Mouse (Mus musculus): ENCODE results near the gene Fcrl1. TPM values are rescaled to one million over a fixed set of nuclear protein-coding genes. Genes with fewer than 3 reads are reported as not detected.
A peak's percentile ranks its signal among the peaks of the same experiment; 100 is the strongest.
"Not testable (repeated sequence)": the region's sequence is repeated elsewhere in the genome, so short reads cannot be mapped to it uniquely, and the experiment has no call there.

Fcrl1 gene
- polyA plus RNA-seq, 1 experiment from 2014 or later = 0.20 TPM

DNA sequence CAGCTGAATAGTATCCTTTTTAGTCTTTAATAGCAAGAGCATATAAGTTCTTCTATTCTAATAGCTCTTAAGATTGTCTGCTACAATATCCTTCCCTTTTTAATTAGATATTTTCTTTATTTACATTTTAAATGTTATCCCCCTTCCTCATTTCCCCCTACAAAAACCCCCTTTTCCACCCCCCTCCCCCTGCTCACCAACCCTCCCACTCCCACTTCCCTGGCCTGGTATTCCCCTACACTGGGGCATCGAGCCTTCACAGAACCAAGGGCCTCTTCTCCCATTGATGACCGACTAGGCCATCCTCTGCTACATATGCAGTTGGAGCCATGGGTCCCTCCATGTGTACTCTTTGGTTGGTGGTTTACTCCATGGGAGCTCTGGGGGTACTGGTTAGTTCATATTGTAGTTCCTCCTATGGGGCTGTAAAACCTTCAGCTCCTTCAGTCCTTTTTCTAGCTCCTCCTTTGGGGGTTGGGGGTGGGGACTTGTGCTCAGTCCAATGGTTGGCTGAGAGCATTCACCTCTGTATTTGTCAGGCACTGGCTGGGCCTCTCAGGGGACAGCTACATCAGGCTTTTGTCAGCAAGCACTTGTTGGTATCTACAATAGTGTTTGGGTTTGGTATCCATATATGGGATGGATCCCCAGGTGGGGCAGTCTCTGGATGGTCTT, 3.6 kb downstream of the Fcrl1 start:
- not testable (repeated sequence) for H3K9ac ChIP-seq; H3K27ac ChIP-seq; H3K36me3 ChIP-seq; ATAC-seq (replicated peaks; ENCODE audit: insufficient number of reproducible peaks, insufficient read depth, low FRiP score, low read depth); H3K9me3 ChIP-seq (replicated peaks); H3K4me2 ChIP-seq; H3K4me1 ChIP-seq (replicated peaks); H3K4me3 ChIP-seq; H3K27me3 ChIP-seq
- 83% methylated on average over 2 of the region's 2 CpGs for WGBS

DNA sequence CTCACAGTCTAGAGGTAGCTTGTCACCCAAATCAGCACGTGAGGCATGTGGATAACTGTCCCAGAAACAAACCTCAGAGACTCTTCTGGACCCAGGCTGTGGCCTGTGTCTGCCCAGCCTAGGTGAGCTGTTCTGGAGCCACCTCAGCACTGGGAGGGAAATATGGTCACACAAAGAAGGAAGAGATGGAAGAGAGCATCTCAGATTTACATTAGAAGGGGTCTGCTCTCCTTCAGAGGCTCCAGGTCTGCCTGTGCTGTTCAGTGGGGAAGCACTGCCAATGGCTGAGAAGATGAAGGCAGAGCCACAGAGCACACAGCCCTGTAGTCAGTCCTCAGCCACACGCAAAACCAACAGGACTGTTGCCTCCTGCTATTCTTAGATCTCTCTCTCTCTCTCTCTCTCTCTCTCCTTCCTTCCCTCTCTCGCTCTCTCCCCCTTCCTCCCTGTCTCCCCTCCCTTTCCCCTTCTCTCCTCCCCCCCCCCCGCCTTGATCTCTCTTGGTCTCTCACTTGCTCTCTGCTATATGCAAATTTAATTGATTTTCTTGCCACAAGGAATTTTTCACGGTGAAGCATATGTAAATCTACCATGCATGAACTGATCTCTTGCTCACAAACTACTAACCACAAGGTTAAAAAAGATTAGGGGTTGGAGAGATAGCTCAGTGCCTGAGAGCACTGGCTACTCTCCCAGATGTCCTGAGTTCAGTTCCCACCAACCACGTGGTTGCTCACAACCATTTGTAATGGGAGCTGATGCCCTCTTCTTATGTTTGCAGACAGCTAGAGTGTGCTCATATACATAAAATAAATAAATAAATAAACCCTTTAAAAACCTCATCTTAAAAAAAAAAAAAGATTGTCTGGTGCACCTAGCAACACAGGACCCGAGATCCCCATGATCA, 5.9 kb downstream of the Fcrl1 start:
- Histone ChIP-seq H3K4me1 (replicated peaks) (0 out of 2 replicates have a peak, but pooled peaks cover 2% of the 10 kb centered on the region), H3K4me3 (no peak overlapping the region), H3K36me3 (no peaks in the 10 kb centered on the region), H3K27me3 (no peaks in the 10 kb centered on the region), H3K4me2 (no peak overlapping the region), H3K27ac (no peak overlapping the region), H3K9me3 (replicated peaks) (no peaks in the 10 kb centered on the region), H3K9ac (no peak overlapping the region)
- no peak for ATAC-seq (replicated peaks; ENCODE audit: insufficient number of reproducible peaks, insufficient read depth, low FRiP score, low read depth)
- 49% methylated on average over 7 of the region's 7 CpGs for WGBS

DNA sequence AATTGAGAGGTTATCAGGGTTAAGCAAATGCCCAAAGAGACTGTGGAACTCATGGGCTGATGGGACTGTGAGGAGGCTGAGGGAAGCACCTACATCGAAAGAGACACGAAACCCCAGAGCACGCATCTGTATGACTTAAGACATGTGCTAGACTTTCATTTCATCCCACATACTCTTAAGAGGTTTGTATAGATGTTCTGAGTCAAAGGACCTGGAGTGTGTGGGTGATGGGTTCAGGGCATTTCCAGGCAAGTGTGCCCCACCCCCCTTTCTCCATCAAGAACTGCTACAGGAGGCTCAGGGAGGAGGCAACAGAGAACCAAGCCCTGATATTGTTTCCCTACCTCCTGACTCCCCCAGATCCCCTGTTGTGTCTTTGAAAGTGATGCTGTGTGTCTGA, 7.1 kb downstream of the Fcrl1 start:
- Histone ChIP-seq H3K4me1 (replicated peaks) (no peaks in the 10 kb centered on the region), H3K36me3 (no peaks in the 10 kb centered on the region), H3K27ac (no peak overlapping the region), H3K27me3 (no peaks in the 10 kb centered on the region), H3K4me3 (no peak overlapping the region), H3K4me2 (no peak overlapping the region), H3K9me3 (replicated peaks) (no peaks in the 10 kb centered on the region), H3K9ac (no peak overlapping the region)
- no peak for ATAC-seq (replicated peaks; ENCODE audit: insufficient number of reproducible peaks, insufficient read depth, low FRiP score, low read depth)
- 92% methylated on average over 3 of the region's 3 CpGs for WGBS

DNA sequence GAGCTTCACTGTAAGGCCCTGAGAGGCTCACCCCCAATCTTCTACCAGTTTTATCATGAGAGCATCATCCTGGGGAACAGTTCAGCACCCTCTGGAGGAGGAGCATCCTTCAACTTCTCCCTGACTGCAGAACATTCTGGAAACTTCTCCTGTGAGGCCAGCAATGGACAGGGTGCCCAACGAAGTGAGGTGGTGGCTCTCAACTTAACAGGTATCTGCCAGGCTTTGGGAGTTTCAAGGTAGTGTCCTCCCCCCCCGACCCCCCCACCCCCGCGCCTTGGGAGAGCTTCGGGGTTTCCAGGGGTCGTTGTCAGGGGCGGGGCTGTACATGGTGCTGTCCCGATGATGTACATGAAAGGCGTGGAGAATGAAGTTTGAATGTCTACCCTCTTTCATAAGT, 8.9 kb downstream of the Fcrl1 start:
- H3K9ac ChIP-seq = no peak overlapping the region
- H3K4me3 ChIP-seq = no peak overlapping the region
- no peaks in the 10 kb centered on the region for H3K9me3 ChIP-seq (replicated peaks)
- H3K27me3 ChIP-seq = no peaks in the 10 kb centered on the region
- H3K4me1 ChIP-seq (replicated peaks) = no peaks in the 10 kb centered on the region
- WGBS = 82% methylated on average over 9 of the region's 9 CpGs
- no peaks in the 10 kb centered on the region for H3K36me3 ChIP-seq
- ATAC-seq (replicated peaks; ENCODE audit: insufficient number of reproducible peaks, insufficient read depth, low FRiP score, low read depth) = no peak
- no peak overlapping the region for H3K27ac ChIP-seq
- no peak overlapping the region for H3K4me2 ChIP-seq

DNA sequence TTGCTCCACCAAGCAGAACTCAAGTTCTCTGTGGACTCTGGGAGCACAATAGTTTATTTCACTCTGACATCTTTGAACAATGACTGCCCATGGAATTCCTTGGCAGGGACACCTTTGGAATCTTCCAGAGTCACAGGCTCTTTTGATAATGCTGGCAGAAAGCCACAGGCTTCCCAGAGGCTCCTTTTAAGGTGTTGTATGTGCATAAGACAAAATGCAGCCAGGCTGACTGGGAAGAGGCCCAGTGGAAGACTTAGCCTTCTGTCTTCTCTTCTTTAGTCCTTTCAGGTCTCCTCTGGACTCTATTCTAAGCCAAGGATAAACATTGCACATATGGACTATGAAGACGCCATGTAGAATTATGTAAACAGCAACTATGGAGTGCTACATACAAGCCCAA, 14.7 kb downstream of the Fcrl1 start:
- Histone ChIP-seq H3K4me2 (no peak overlapping the region), H3K9me3 (replicated peaks) (no peaks in the 10 kb centered on the region), H3K36me3 (no peaks in the 10 kb centered on the region), H3K27ac (peak overlapping the region; percentile 52), H3K27me3 (no peaks in the 10 kb centered on the region), H3K9ac (no peak overlapping the region), H3K4me1 (replicated peaks) (peaks cover 6% of the 10 kb centered on the region), H3K4me3 (no peak overlapping the region)
- 64% methylated on average over 1 of the region's 1 CpGs for WGBS
- ATAC-seq (replicated peaks; ENCODE audit: insufficient number of reproducible peaks, insufficient read depth, low FRiP score, low read depth) = no peak; the same call in 1 of the 2 replicates

DNA sequence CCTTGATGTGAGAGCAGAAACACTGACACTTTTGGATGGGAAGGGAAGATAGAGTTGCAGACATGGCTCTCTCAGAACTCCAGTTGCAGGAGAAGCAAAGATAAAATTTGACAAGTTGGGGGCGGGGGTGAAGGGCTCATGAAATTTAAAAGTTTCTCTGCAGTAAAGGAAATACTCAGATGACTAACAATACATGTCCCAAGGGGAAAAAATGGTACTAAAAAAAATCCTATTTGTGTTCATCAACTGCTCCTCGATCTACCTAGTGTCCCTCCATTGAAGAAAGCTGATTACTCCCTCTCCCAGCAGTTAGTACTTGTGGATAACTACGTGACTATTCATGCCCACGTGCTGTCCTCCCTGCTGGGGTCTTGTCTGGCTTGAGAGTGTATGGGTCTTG, 22.6 kb downstream of the Fcrl1 start:
- no peaks in the 10 kb centered on the region for H3K9me3 ChIP-seq (replicated peaks)
- H3K4me3 ChIP-seq = no peak overlapping the region
- no peaks in the 10 kb centered on the region for H3K27me3 ChIP-seq
- no peak overlapping the region for H3K4me2 ChIP-seq
- no peak overlapping the region for H3K27ac ChIP-seq
- H3K36me3 ChIP-seq = no peaks in the 10 kb centered on the region
- ATAC-seq (replicated peaks; ENCODE audit: insufficient number of reproducible peaks, insufficient read depth, low FRiP score, low read depth) = no peak
- WGBS = 53% methylated on average over 4 of the region's 4 CpGs
- H3K9ac ChIP-seq = no peak overlapping the region
- H3K4me1 ChIP-seq (replicated peaks) = no peaks in the 10 kb centered on the region

DNA sequence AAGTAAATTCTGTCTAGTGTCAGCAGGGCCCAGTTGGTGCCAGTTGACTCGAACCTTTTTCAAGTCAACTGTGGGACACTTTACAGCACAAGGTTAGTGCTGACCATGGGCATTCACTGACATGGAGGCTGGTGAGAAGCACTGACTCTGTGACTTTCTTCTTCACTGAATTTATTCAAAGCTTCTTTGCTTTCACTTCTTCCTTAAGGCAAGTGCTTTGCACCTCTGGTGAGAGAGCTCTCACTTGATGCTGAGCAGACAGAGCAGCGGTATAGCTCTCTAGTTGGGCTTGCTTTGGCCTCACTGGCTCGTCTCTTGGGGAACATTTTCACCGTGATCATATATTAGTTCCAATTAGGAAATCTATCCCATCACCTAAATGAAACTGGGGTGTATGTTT, 23.7 kb downstream of the Fcrl1 start:
- no peak overlapping the region for H3K9ac ChIP-seq

DNA sequence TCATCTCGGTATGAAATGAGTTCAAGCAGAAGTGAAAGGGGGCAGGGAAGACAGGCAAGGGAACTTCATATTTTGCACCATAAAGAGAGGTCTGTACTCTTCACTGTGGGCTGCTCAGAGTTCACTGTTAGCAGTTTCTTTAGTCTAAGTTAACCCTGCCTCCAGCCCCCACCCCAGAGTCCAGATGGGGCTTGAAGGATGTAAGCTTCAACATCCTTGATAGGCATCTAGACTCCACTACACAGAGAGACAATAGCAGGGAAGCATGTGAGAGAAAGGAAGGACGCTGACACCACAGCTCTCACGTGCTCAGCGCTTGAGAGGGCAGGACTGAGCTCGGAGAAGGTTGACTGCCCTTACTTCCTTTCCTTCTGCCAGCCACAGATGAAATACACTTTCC, 25.1 kb downstream of the Fcrl1 start:
- no peaks in the 10 kb centered on the region for H3K36me3 ChIP-seq
- no peak overlapping the region for H3K27ac ChIP-seq
- no peak for ATAC-seq (replicated peaks; ENCODE audit: insufficient number of reproducible peaks, insufficient read depth, low FRiP score, low read depth)
- H3K4me1 ChIP-seq (replicated peaks) = no peaks in the 10 kb centered on the region
- H3K4me2 ChIP-seq = no peak overlapping the region
- no peaks in the 10 kb centered on the region for H3K9me3 ChIP-seq (replicated peaks)
- H3K9ac ChIP-seq = no peak overlapping the region
- WGBS = 55% methylated on average over 5 of the region's 5 CpGs
- H3K4me3 ChIP-seq = no peak overlapping the region
- no peaks in the 10 kb centered on the region for H3K27me3 ChIP-seq

More for the DNA sequence above, 23.7 kb downstream of the Fcrl1 start:
- ATAC-seq (replicated peaks; ENCODE audit: insufficient number of reproducible peaks, insufficient read depth, low FRiP score, low read depth) = no peak
- no peak overlapping the region for H3K4me3 ChIP-seq
- H3K36me3 ChIP-seq = no peaks in the 10 kb centered on the region
- no peaks in the 10 kb centered on the region for H3K27me3 ChIP-seq
- WGBS = 76% methylated on average over 4 of the region's 4 CpGs
- H3K9me3 ChIP-seq (replicated peaks) = no peaks in the 10 kb centered on the region
- H3K27ac ChIP-seq = no peak overlapping the region
- H3K4me1 ChIP-seq (replicated peaks) = no peaks in the 10 kb centered on the region
- H3K4me2 ChIP-seq = no peak overlapping the region

DNA sequence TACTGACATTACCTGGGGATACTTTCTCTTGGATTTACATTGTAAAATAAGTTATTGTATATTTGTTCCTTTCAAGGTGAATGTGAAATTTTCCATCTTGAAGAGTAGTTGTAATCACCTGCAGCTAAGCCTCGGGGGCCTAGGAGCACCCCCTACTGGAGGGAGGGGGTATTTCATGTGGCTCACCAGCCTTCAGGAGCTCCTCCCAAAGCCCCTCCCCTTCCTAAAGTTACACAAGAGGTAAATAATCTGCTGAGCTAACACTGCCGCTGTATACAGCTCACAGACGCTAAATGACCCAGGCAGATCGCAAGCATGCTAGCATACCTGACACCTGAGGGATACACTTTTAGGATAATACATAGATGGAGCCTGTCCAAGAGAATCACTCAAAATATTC, 32.0 kb downstream of the Fcrl1 start:
- 28% methylated on average over 4 of the region's 4 CpGs for WGBS
- Histone ChIP-seq H3K36me3 (no peaks in the 10 kb centered on the region), H3K4me1 (replicated peaks) (no peaks in the 10 kb centered on the region), H3K9me3 (replicated peaks) (no peaks in the 10 kb centered on the region), H3K4me3 (no peak overlapping the region), H3K27ac (no peak overlapping the region), H3K9ac (no peak overlapping the region), H3K27me3 (0 out of 2 replicates have a peak, but pooled peaks cover 3% of the 10 kb centered on the region), H3K4me2 (no peak overlapping the region)
- no peak for ATAC-seq (replicated peaks; ENCODE audit: insufficient number of reproducible peaks, insufficient read depth, low FRiP score, low read depth)

DNA sequence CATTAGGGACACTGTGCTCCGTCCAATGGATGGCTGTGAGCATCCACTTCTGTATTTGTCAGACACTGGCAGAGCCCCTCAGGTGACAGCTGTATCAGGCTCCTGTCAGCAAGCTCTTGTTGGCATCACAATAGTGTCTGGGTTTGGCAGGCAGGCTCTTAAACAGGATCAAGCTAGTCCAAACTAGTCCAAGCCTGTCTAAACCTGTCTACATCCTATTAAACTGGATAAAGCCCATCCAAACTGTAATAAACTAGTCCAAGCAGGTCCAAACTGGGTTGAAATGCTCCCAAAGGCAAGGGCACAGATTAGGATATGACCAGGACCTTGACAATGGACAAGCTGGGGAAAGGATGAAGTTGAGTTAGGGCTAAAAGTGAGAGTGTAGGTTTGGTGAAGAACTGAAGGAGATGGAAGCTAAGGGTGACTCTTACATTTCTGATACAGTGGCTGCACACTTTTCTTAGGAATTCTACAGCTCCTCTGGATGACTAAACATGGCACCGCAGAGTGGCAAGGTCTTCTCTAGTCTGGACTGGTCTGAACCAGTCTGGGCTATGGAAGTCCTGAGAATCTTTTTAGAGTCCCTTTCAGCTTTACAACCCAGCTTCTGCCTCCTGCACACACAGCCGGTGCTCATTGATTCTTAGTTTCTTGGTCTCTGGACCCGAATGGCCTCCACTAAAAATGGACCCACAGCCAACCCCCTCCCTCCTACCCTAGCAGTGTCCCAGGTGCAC, 33.2 kb downstream of the Fcrl1 start:
- ATAC-seq (replicated peaks; ENCODE audit: insufficient number of reproducible peaks, insufficient read depth, low FRiP score, low read depth) = no peak
- 71% methylated on average over 4 of the region's 4 CpGs for WGBS
- H3K9ac ChIP-seq = no peak overlapping the region
- H3K9me3 ChIP-seq (replicated peaks) = no peaks in the 10 kb centered on the region
- H3K4me3 ChIP-seq = no peak overlapping the region
- no peak overlapping the region for H3K4me2 ChIP-seq
- peaks cover 3% of the 10 kb centered on the region; the same call in 1 of the 2 replicates for H3K27me3 ChIP-seq
- no peak overlapping the region for H3K27ac ChIP-seq
- H3K36me3 ChIP-seq = no peaks in the 10 kb centered on the region
- H3K4me1 ChIP-seq (replicated peaks) = no peaks in the 10 kb centered on the region

DNA sequence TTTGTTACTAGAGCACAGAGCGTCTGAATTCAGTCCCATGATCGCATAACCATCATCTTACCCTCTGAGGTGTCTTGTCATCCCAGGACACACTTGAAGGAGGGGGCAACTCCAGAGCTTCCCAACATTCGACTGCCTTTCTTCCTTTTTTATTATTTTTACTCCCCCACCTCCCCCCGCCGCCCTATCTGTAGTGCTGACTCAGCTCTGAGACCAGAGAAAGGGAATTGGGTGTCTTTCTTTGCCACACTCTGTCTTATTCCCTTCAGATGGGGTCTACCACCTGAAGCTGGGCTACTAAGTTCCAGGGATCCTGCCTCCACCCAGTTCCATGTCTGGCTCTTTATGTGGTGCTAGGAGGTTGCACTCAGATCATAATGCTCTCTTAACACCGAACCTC, 34.4 kb downstream of the Fcrl1 start:
- H3K4me2 ChIP-seq = no peak overlapping the region
- H3K4me3 ChIP-seq = no peak overlapping the region
- no peak overlapping the region for H3K27ac ChIP-seq
- no peak overlapping the region for H3K9ac ChIP-seq
- H3K27me3 ChIP-seq = peaks cover 3% of the 10 kb centered on the region; the same call in 1 of the 2 replicates
- no peaks in the 10 kb centered on the region for H3K36me3 ChIP-seq
- 71% methylated on average over 6 of the region's 6 CpGs for WGBS
- no peaks in the 10 kb centered on the region for H3K4me1 ChIP-seq (replicated peaks)
- H3K9me3 ChIP-seq (replicated peaks) = no peaks in the 10 kb centered on the region
- no peak for ATAC-seq (replicated peaks; ENCODE audit: insufficient number of reproducible peaks, insufficient read depth, low FRiP score, low read depth)
